Mouse (Mus musculus): Measurements from ENCODE around the gene Tmsb15a. TPM values are rescaled to one million over a fixed set of nuclear protein-coding genes. Genes with fewer than 3 reads are reported as not detected.
"Not testable (repeated sequence)": the region's sequence is repeated elsewhere in the genome, so short reads cannot be mapped to it uniquely, and the experiment has no call there.

Gene Tmsb15a
- not detected in 2 replicates for polyA plus RNA-seq (2015; fragmentation: Nextera tagmentation; extraction: Ambion mirVana)

DNA sequence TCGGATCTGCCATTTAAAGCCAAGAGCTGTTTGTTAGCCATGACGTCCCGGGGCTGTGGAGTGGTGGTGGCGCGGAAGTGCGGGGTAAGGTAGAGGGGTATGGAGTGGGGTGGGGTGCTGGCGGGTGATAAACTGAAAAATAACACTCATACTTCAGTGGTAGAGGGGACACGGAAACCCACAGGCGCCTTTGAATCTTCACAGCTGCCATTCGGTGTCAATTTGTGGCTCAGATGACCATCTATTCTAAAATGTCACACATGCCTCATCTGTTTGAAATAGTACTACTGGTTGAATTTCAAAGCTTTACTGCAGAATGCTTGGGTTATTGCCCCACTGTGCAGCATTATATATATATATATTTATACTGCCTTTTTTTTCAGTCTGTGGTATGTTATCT lies at the start of gene Tmsb15a:
Gene Tmsb15a, minus strand, starts transcription at position 101 of the 400 bp plus-strand sequence.
- H3K9ac ChIP-seq, result no peak within 1 kb of the TSS
- no peaks in the 10 kb centered on the region for H3K9me3 ChIP-seq
- no peaks in the 10 kb centered on the region for H3K36me3 ChIP-seq
- H3K4me2 ChIP-seq, result no peak within 1 kb of the TSS
- WGBS, result 87% methylated on average over 10 of the region's 10 CpGs
- no peaks in the 10 kb centered on the region for H3K4me1 ChIP-seq (replicated peaks)
- H3K4me3 ChIP-seq, result no peak within 1 kb of the TSS
- no peak within 1 kb of the TSS for H3K27ac ChIP-seq (replicated peaks)
- ATAC-seq (ENCODE audit: low read depth), result no peak
- 0 out of 2 replicates have a peak, but pooled peaks cover 3% of the 10 kb centered on the region for H3K27me3 ChIP-seq

DNA sequence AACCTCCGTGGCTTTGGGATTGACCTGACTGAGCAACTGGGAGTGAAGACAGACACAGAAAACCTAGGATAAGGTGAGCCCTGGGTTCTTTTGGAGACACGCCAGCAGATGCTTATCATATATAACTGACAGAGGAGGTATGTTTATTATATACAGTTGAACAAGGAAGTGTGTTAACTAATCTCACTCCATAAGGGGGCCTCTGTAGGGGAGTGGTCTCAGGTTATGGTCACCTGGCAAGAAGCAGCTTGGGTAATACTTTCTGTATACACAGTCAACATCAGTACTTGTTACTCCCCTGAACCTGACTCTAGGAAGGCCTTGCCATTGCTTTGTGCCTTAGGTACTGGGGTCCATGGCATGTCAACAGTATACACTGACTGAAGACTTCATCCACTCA lies 43.5 kb upstream of the Tmsb15a start:
- Histone ChIP-seq H3K27ac (replicated peaks) (no peak overlapping the region), H3K9ac (no peak overlapping the region), H3K9me3 (no peaks in the 10 kb centered on the region), H3K4me3 (no peak overlapping the region), H3K27me3 (no peaks in the 10 kb centered on the region), H3K4me2 (no peak overlapping the region), H3K36me3 (no peaks in the 10 kb centered on the region), H3K4me1 (replicated peaks) (no peaks in the 10 kb centered on the region)
- ATAC-seq (ENCODE audit: low read depth), result no peak
- 79% methylated on average over 2 of the region's 2 CpGs for WGBS

DNA sequence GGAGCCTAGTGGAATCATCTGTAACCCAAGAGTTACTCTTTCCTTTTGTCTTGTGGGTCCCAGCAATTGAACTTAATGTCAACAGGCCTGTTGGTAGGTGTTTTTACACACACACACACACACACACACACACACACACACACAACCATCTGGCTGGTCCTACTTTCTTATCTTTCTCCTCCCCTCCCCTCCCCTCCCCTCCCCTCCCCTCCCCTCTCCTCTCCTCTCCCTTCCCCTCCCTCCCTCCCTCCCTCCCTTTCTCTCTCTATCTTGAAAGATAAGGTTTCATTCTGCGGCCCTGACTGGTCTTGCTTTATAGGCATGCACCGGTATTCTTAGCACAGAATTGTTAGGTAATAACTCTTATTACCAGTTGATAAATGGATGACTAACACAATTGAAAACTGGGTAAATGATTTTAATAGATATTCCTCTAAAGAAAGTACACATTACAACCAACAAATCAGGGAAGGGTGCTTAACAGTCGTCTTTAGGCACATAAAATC lies 43.0 kb upstream of the Tmsb15a start:
- WGBS, result 84% methylated on average over 2 of the region's 3 CpGs

DNA sequence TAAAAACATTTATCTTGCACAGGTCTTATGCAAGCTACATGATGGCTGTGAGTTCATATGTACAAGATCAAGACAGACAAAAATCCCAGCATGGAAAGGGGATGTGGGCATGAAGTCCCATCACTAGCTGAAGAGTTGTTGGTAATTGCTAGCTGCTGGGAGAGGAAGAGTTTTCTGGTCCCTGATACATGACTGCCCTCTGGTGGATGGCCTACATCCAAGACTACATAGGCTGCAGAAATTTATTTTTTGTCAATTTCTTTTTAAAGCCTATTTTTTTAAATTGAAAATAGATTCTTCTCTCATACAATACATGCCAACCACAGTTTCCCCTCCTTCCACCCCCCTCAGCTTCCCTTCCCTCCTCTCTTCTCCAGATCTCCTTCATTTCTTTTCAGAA lies 36.6 kb upstream of the Tmsb15a start:
- no peak overlapping the region for H3K4me2 ChIP-seq
- no peak overlapping the region for H3K4me3 ChIP-seq
- H3K27me3 ChIP-seq, result no peaks in the 10 kb centered on the region
- ATAC-seq (ENCODE audit: low read depth), result no peak
- no peaks in the 10 kb centered on the region for H3K4me1 ChIP-seq (replicated peaks)
- H3K27ac ChIP-seq (replicated peaks), result no peak overlapping the region
- H3K36me3 ChIP-seq, result peaks cover 8% of the 10 kb centered on the region; the same call in 1 of the 2 replicates
- H3K9ac ChIP-seq, result no peak overlapping the region
- H3K9me3 ChIP-seq, result no peaks in the 10 kb centered on the region

More for the DNA sequence above, 43.0 kb upstream of the Tmsb15a start:
- H3K4me3 ChIP-seq, result no peak overlapping the region
- H3K9me3 ChIP-seq, result no peaks in the 10 kb centered on the region
- no peak overlapping the region for H3K4me2 ChIP-seq
- no peak overlapping the region for H3K27ac ChIP-seq (replicated peaks)
- no peak for ATAC-seq (ENCODE audit: low read depth)
- H3K36me3 ChIP-seq, result no peaks in the 10 kb centered on the region
- no peak overlapping the region for H3K9ac ChIP-seq
- H3K27me3 ChIP-seq, result no peaks in the 10 kb centered on the region
- H3K4me1 ChIP-seq (replicated peaks), result no peaks in the 10 kb centered on the region

DNA sequence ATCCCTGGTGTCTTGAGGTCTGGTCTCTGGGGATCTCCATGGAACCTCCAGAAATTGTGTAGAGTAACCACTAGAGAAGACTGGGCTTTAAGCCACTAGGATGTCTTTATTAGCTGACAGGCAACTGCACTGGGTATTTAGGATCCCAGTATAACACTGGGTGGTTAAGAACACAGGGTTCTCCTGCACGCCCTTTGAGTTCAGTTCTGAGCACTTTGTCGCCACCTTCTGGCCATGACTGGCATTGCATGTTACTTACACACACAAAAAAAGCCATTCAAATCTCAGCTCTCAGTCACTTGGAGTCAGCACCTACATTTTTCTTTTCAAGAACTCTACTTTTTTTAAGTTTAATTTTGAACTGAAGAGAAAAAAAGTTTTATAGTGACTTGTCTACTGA lies 27.8 kb upstream of the Tmsb15a start:
- H3K4me3 ChIP-seq, result no peak overlapping the region
- no peaks in the 10 kb centered on the region for H3K4me1 ChIP-seq (replicated peaks)
- no peaks in the 10 kb centered on the region for H3K9me3 ChIP-seq
- peak; percentile 67 for ATAC-seq (ENCODE audit: low read depth)
- no peak overlapping the region for H3K27ac ChIP-seq (replicated peaks)
- H3K36me3 ChIP-seq, result peaks cover 19% of the 10 kb centered on the region
- 0% methylated on average over 2 of the region's 2 CpGs for WGBS
- H3K4me2 ChIP-seq, result no peak overlapping the region
- no peak overlapping the region for H3K9ac ChIP-seq
- no peaks in the 10 kb centered on the region for H3K27me3 ChIP-seq

DNA sequence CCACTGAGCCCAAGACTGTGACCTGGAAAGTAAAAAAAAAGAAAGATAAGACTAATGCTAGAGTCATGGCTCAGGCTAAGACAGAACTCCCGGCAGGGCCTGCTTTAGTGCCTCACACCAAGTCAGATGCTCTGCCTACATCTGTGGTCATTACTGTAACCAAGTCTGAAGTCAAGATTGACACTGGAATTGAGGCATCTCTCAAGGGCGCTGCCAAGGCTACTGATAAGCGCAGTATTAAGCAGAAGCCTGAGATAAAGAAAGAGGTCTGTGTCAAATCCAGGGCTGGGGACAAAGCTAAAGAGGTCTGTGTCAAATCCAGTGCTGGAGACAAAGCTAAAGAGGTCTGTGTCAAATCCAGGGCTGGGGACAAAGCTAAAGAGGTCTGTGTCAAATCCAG lies 20.3 kb upstream of the Tmsb15a start:
- H3K4me2 ChIP-seq; H3K27me3 ChIP-seq; H3K27ac ChIP-seq (replicated peaks); H3K9ac ChIP-seq; H3K4me3 ChIP-seq; ATAC-seq (ENCODE audit: low read depth); H3K9me3 ChIP-seq: not testable (repeated sequence)
- WGBS, result 94% methylated on average over 3 of the region's 3 CpGs
- H3K4me1 ChIP-seq (replicated peaks), result peaks cover 12% of the 10 kb centered on the region
- H3K36me3 ChIP-seq, result peaks cover 32% of the 10 kb centered on the region

DNA sequence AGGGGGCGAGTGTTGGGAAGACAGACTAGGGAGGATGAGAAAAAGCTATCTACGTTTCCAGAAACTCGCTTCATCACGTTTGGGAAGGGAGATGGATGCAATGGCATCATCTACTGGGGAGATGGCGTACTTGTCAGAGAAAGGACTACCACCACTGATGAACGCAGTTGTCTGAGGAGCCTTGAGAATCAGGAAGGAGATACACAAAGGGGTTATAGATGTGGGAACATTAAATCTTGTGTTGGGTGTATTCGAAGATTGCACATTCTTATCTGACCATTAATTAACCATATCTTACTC lies 17.9 kb upstream of the Tmsb15a start:
- H3K36me3 ChIP-seq, result peaks cover 24% of the 10 kb centered on the region; the same call in 1 of the 2 replicates
- peaks cover 12% of the 10 kb centered on the region for H3K4me1 ChIP-seq (replicated peaks)
- 18% methylated on average over 7 of the region's 7 CpGs for WGBS
- H3K9me3 ChIP-seq, result no peaks in the 10 kb centered on the region
- H3K4me2 ChIP-seq, result peak overlapping the region; percentile 63
- peaks cover 8% of the 10 kb centered on the region; the same call in 1 of the 2 replicates for H3K27me3 ChIP-seq
- peak overlapping the region; percentile 93 for H3K27ac ChIP-seq (replicated peaks)
- peak overlapping the region; percentile 59 for H3K4me3 ChIP-seq
- H3K9ac ChIP-seq, result peak overlapping the region; percentile 76
- peak; percentile 49 for ATAC-seq (ENCODE audit: low read depth)

DNA sequence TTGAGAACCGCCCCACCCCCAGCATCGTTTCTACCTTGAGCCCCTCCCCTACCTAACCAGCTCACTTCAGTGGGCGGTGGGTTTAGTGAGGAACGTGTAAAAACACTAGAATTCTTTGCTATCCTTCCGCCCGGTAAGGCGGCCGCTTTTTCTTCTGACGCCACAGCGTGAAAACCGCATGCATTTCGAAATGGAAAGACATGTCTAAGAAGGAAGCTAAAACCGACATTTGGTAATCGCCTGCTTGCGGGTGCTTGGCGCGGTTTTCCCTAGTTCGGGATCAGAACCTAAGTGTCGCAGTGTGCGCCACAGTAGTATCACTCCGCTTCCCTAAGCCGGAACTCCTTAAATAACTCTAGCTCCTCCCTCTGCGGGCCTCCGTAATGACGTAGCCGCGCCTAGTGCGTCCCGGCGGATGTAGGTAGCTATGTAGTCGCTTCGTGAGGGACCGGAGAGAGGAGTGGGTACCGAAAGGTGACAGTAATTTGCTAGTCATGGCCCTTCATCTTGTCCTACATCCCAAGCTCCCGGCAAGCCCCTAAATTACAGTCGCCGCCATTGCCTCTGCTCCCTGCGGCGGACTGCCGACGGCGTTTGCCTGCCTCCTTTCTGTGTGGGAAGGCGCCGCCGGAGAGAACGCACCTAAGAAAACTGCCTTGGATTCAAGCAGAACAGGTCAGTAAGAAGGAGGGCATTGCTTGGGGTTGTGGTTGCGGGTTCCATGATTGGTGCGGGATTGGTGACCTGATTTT lies 17.4 kb upstream of the Tmsb15a start, which contains the start of the genes Armcx5 and Gprasp1:
Gene Armcx5, plus strand, starts transcription at position 430 of the 752 bp plus-strand sequence.
Gene Gprasp1, plus strand, starts transcription at position 430 of the 752 bp plus-strand sequence.
- WGBS, result 18% methylated on average over 48 of the region's 48 CpGs
- peak within 1 kb of the TSS; percentile 93 for H3K27ac ChIP-seq (replicated peaks)
- ATAC-seq (ENCODE audit: low read depth), result peak; percentile 99

DNA sequence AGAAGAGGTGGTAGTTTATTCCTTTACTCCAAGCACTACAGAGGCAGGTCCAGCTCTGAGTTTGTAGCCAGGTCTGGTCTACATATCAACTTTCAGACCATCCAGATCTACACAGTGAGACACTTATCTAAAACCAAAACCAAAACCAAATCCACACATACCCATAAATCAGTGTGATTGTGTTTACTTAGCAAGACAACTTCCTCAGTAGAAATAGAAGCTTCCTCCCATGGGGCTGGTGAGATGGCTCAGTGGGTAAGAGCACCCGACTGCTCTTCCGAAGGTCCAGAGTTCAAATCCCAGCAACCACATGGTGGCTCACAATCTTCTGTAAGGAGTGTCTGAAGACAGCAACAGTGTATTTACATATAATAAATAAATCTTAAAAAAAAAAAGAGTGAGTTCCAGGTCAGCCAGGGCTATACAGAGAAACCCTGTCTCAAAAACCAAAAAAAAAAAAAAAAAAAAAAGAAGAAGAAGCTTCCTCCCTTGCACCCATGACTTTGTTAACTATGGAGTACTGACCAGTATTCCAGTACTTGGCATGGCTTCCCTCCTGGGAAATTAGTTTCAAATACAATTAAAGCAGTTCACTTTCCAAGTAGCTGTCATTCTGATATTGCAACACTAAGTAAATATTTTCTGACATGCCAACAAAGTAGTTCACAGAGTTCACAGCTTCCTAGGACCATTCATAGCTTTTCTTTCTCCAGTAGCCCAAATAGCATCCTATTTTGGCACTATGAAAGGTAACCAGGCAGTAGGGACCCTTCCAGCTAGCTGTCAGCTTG lies 13.9 kb upstream of the Tmsb15a start:
- Histone ChIP-seq H3K27ac (replicated peaks) (no peak overlapping the region), H3K4me2 (no peak overlapping the region), H3K4me3 (no peak overlapping the region), H3K9me3 (no peaks in the 10 kb centered on the region), H3K4me1 (replicated peaks) (peaks cover 10% of the 10 kb centered on the region), H3K27me3 (peaks cover 16% of the 10 kb centered on the region), H3K9ac (no peak overlapping the region), H3K36me3 (no peaks in the 10 kb centered on the region)
- no peak for ATAC-seq (ENCODE audit: low read depth)
- 93% methylated on average over 2 of the region's 2 CpGs for WGBS

More for the DNA sequence above, 17.4 kb upstream of the Tmsb15a start, which contains the start of the genes Armcx5 and Gprasp1:
- Histone ChIP-seq H3K4me1 (replicated peaks) (peaks cover 12% of the 10 kb centered on the region), H3K9me3 (no peaks in the 10 kb centered on the region), H3K36me3 (peaks cover 19% of the 10 kb centered on the region; the same call in 1 of the 2 replicates), H3K27me3 (peaks cover 8% of the 10 kb centered on the region; the same call in 1 of the 2 replicates), H3K4me3 (peak within 1 kb of the TSS; percentile 59), H3K9ac (peak within 1 kb of the TSS; percentile 76), H3K4me2 (peak within 1 kb of the TSS; percentile 63)

DNA sequence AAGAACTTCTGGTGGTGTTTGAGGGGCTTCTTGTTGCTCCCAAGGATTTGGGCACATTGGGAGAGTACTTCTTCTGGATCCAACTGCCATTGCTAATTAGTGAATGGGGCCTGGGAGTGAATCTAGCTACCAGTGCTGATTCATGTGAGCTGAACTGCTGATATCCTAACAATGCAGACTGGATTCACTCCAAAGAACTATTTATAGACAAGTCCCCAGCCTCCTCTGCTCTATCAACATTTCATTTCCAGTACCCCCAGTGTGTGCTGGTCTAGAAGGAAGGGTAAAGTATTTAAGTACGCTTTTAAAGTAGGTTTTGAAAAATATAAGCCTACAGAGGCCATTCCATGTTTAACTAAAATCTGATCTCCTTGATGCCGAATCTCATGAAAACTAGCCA lies 12.2 kb downstream of the Tmsb15a start:
- ATAC-seq (ENCODE audit: low read depth), result no peak
- H3K4me1 ChIP-seq (replicated peaks), result no peaks in the 10 kb centered on the region
- H3K4me2 ChIP-seq, result no peak overlapping the region
- no peak overlapping the region for H3K9ac ChIP-seq
- H3K4me3 ChIP-seq, result no peak overlapping the region
- H3K27ac ChIP-seq (replicated peaks), result no peak overlapping the region
- H3K27me3 ChIP-seq, result no peaks in the 10 kb centered on the region
- WGBS, result 84% methylated on average over 2 of the region's 2 CpGs
- no peaks in the 10 kb centered on the region for H3K36me3 ChIP-seq
- no peaks in the 10 kb centered on the region for H3K9me3 ChIP-seq

DNA sequence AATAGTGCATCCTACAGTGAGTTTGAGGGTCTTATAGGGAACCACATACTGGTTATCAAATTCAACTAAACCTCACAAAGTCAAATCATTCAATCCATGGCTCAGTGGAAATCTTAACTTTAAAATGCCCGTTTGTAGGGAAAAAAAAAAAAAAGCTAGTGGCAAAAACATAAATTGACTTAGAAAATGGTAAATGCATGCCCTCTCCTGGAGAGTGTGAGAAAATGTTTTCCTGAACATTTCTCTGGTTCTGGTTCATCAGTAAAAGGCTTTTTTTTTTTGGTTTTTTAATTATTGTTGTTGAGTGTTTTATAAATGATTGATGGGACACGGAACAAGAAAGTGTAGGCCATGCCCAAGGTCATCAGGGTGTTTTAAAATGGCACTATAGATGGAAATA lies 20.7 kb downstream of the Tmsb15a start:
- WGBS, result 60% methylated on average over 2 of the region's 2 CpGs
- Histone ChIP-seq H3K9me3 (no peaks in the 10 kb centered on the region), H3K36me3 (no peaks in the 10 kb centered on the region), H3K4me3 (no peak overlapping the region), H3K4me1 (replicated peaks) (no peaks in the 10 kb centered on the region), H3K9ac (no peak overlapping the region), H3K27me3 (no peaks in the 10 kb centered on the region; the same call in 1 of the 2 replicates), H3K4me2 (no peak overlapping the region), H3K27ac (replicated peaks) (no peak overlapping the region)
- ATAC-seq (ENCODE audit: low read depth), result no peak

DNA sequence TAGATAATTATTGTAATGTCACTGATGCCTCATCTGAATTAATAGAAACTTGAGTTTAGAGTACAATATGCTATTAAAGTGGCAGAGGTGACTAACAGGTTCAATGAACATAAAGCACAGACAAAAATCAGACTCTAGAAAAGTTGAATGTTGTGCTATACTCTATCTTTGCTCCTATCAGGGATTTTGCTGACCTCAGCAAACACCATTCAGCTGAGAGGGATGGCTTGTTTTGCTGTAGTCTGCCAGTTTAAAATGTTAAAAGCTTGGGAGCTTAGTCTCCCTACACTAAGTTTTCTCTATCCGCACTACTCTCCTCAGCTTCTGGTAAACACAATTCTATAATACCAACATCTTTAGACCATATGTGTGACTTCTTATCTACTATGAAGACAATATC lies 21.9 kb downstream of the Tmsb15a start:
- no peak overlapping the region for H3K4me3 ChIP-seq
- H3K4me1 ChIP-seq (replicated peaks), result no peaks in the 10 kb centered on the region
- H3K27ac ChIP-seq (replicated peaks), result no peak overlapping the region
- 90% methylated on average over 1 of the region's 1 CpGs for WGBS
- no peaks in the 10 kb centered on the region; the same call in 1 of the 2 replicates for H3K27me3 ChIP-seq
- no peak overlapping the region for H3K9ac ChIP-seq
- no peaks in the 10 kb centered on the region for H3K9me3 ChIP-seq
- no peak for ATAC-seq (ENCODE audit: low read depth)
- no peak overlapping the region for H3K4me2 ChIP-seq
- H3K36me3 ChIP-seq, result no peaks in the 10 kb centered on the region

Measured in neural tube, embryonic 13.5 days (tissue).